Mouse (Mus musculus): ENCODE results near the gene U2surp. TPM values are rescaled to one million over a fixed set of nuclear protein-coding genes. Genes with fewer than 3 reads are reported as not detected.
A peak's percentile ranks its signal among the peaks of the same experiment; 100 is the strongest.
"Not testable (repeated sequence)": the region's sequence is repeated elsewhere in the genome, so short reads cannot be mapped to it uniquely, and the experiment has no call there.

U2surp gene
- polyA plus RNA-seq, 1 experiment from 2014 or later, result 87.5 TPM

DNA sequence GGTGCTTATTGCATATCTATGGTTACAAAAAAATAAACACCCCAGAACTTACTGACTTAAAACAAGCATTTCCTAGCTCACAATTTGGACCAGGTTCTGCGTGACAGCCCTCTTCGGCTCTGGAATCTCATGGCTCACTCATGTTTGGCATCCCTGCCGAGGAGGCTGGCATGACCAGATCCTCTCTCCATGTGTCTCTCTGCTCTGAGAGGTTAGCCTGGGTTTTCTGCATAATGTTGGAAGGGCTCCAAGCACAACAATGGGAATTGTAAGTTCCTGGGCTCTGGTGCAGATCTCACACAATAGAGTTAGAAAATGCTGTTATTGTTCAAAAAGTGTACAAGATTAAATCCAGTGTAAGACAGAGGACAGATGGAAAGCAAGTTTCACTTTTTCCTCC lies 19.3 kb upstream of the U2surp start:
- peaks cover 9% of the 10 kb centered on the region for H3K4me1 ChIP-seq (replicated peaks)
- WGBS (ENCODE audit: insufficient replicate concordance), result 68% methylated on average over 3 of the region's 3 CpGs
- no peak overlapping the region for H3K4me2 ChIP-seq
- H3K27ac ChIP-seq, result no peak overlapping the region
- DNase-seq, result no peak
- H3K9ac ChIP-seq, result no peak overlapping the region
- no peak overlapping the region for H3K4me3 ChIP-seq (replicated peaks)
- H3K27me3 ChIP-seq, result no peaks in the 10 kb centered on the region
- ATAC-seq (ENCODE audit: low read depth), result no peak
- H3K9me3 ChIP-seq (replicated peaks), result no peaks in the 10 kb centered on the region
- no peaks in the 10 kb centered on the region for H3K36me3 ChIP-seq

DNA sequence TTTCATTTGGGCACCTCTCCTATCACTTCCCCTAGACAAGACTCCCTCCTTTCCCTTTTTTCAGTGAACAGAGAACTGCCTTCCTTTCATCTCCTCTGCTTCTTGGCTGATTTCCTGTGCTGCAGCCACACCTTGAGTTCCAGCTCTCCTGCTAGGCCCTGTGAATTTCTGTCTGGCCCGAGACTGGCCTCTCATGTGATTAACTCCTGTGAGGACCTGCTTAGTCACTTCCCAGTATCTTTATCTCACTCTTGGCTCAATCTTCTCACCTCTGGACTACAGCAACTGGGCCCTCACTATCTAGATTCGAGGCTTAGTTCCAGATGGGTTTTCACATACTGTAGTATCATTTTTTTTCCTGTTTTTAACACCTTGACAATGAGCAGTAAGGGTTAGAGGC lies 15.9 kb upstream of the U2surp start:
- Histone ChIP-seq H3K9me3 (replicated peaks) (no peaks in the 10 kb centered on the region), H3K27me3 (no peaks in the 10 kb centered on the region), H3K4me2 (no peak overlapping the region), H3K4me1 (replicated peaks) (peaks cover 9% of the 10 kb centered on the region), H3K4me3 (replicated peaks) (no peak overlapping the region), H3K27ac (no peak overlapping the region), H3K9ac (no peak overlapping the region), H3K36me3 (no peaks in the 10 kb centered on the region)
- WGBS (ENCODE audit: insufficient replicate concordance), result 13% methylated on average over 2 of the region's 2 CpGs
- DNase-seq (no peak), ATAC-seq (ENCODE audit: low read depth) (peak; percentile 64)

DNA sequence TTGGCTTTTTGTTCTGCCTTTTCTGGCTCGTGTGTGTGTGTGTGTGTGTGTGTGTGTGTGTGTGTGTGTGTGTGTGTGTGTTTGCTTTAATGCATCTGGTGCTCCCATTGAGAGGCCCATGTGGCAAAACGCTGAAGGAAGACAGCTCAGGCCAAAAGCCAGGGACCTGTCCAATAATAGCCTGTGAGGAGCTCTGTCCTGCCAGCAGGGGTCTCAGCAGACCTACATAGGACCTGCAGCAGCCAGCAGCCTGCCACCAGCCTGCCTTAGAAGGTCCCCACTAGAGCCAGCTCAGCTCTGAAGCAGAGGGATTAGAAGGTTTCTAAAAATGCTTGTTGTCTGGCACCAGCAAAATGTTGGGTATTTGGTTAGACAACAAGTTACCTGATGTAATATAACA lies 14.2 kb upstream of the U2surp start:
- peak; percentile 60 for ATAC-seq (ENCODE audit: low read depth)
- Histone ChIP-seq H3K9ac (no peak overlapping the region), H3K4me2 (no peak overlapping the region), H3K9me3 (replicated peaks) (no peaks in the 10 kb centered on the region), H3K4me1 (replicated peaks) (peaks cover 19% of the 10 kb centered on the region), H3K4me3 (replicated peaks) (no peak overlapping the region), H3K27ac (no peak overlapping the region), H3K27me3 (no peaks in the 10 kb centered on the region), H3K36me3 (no peaks in the 10 kb centered on the region)
- no peak for DNase-seq
- WGBS (ENCODE audit: insufficient replicate concordance), result 13% methylated on average over 2 of the region's 2 CpGs

DNA sequence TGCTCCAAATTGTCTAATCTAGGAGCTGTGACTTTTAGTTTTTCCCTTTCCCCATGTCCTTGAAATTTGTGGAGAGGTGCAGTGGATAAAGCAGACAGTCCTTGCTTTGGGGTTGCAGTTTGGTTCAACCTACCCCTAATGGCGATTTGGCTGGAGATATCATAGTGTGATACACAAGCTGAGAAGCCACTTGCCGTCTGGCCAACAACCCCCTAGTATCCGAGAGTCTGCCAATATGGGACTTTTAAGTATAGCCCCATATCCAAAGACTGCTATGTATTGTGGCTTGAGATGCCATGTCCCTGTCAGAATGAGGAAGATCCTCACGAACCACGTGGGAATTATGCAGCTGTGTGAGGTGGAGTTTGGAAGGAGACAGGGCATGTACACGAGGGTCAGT lies 13.6 kb upstream of the U2surp start:
- Histone ChIP-seq H3K27me3 (no peaks in the 10 kb centered on the region), H3K4me2 (no peak overlapping the region), H3K9me3 (replicated peaks) (no peaks in the 10 kb centered on the region), H3K4me1 (replicated peaks) (peaks cover 19% of the 10 kb centered on the region), H3K36me3 (no peaks in the 10 kb centered on the region), H3K4me3 (replicated peaks) (no peak overlapping the region), H3K27ac (no peak overlapping the region), H3K9ac (no peak overlapping the region)
- no peak for ATAC-seq (ENCODE audit: low read depth)
- 63% methylated on average over 6 of the region's 6 CpGs for WGBS (ENCODE audit: insufficient replicate concordance)
- no peak for DNase-seq

DNA sequence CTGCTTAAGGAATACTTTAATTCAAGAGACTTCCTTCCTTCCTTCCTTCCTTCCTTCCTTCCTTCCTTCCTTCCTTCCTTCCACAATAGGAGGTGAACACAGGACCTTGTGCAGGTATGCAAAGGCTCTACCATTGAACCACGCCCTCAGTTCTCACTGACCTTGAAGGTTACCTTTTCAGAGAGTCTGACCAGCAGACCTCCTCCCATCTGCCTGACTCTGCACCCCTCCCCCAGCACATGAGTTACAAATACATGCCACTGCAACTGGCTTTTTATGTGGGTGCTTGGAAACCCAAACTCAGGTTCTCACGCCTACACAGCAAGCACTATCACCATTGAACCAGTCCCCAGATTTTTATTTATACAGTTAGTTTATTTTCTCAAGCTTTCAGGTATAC lies 10.8 kb upstream of the U2surp start:
- Histone ChIP-seq H3K4me3 (replicated peaks) (no peak overlapping the region), H3K27me3 (peaks cover 4% of the 10 kb centered on the region; the same call in 1 of the 2 replicates), H3K4me2 (no peak overlapping the region), H3K4me1 (replicated peaks) (peaks cover 12% of the 10 kb centered on the region), H3K36me3 (no peaks in the 10 kb centered on the region), H3K9ac (no peak overlapping the region), H3K9me3 (replicated peaks) (no peaks in the 10 kb centered on the region), H3K27ac (no peak overlapping the region)
- 76% methylated on average over 2 of the region's 2 CpGs for WGBS (ENCODE audit: insufficient replicate concordance)
- DNase-seq, result no peak
- ATAC-seq (ENCODE audit: low read depth), result no peak

DNA sequence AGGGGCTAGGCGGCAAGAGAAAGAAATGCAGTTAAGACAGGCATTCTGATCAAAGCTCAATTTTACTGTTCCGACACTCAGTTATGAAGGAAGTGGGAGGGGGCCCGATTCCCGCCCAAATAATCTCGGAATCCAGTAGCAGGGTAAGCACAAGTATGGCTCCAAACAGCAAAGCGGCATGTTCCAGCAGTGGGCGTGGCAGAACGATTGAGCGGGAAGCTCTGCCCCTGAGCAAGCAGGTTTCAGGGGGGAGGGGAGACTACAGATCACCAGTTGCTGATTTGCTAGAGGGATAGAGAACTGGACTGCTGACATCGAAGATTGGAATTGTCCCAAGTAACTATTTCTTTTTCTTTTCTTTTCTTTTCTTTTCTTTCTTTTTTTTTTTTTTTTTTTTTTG lies 9.8 kb upstream of the U2surp start:
- H3K9ac ChIP-seq, result no peak overlapping the region
- H3K27me3 ChIP-seq, result peaks cover 4% of the 10 kb centered on the region; the same call in 1 of the 2 replicates
- H3K9me3 ChIP-seq (replicated peaks), result no peaks in the 10 kb centered on the region
- no peak overlapping the region for H3K4me3 ChIP-seq (replicated peaks)
- H3K4me2 ChIP-seq, result peak overlapping the region; percentile 28
- WGBS (ENCODE audit: insufficient replicate concordance), result 28% methylated on average over 10 of the region's 10 CpGs
- H3K4me1 ChIP-seq (replicated peaks), result peaks cover 10% of the 10 kb centered on the region
- no peak overlapping the region for H3K27ac ChIP-seq
- DNase-seq, result peak; percentile 41
- peak; percentile 43; the same call in 1 of the 2 replicates for ATAC-seq (ENCODE audit: low read depth)
- no peaks in the 10 kb centered on the region for H3K36me3 ChIP-seq

DNA sequence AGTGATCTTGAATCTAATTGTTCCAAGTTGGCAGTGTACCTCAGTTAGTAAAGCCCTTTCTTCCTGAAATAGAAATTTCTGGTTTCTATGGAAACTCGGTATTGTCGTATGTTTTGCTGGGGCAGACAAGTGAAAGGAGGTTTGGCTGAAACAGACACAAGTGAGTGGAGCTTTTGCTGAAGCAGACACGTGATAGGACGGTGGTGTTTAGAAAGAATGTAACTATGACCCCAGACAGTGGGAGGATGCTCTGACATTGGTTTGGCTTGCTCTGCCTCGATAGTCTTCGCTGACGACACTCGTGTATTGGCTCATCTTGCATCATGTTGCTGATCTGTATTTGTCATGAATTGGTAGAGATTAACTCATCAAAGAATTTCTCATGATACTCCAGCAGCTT lies 9.2 kb upstream of the U2surp start:
- Histone ChIP-seq H3K4me2 (no peak overlapping the region; the same call in 1 of the 2 replicates), H3K36me3 (no peaks in the 10 kb centered on the region)

DNA sequence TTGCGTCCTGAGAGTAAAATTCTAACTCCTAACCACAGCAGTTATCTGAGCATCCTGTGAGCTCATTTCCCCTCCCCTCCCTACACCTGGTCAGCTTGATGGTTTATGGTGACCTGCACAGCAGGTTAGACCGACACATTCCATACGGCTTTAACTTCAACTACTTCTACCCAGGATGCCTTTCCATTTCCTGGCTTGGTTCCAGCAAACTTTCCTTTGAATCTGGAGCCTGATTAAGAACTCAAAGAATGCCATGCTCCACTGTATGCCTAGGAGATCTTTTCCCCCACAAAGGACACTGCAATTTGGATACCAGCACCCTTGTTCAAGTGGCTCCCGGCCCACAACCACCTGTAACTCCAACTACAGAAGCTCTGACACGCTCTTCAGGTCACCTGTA lies 8.8 kb upstream of the U2surp start:
- Histone ChIP-seq H3K9ac (no peak overlapping the region), H3K36me3 (no peaks in the 10 kb centered on the region), H3K4me1 (replicated peaks) (peaks cover 10% of the 10 kb centered on the region), H3K4me3 (replicated peaks) (no peak overlapping the region), H3K9me3 (replicated peaks) (no peaks in the 10 kb centered on the region), H3K27ac (no peak overlapping the region), H3K4me2 (no peak overlapping the region), H3K27me3 (peaks cover 4% of the 10 kb centered on the region; the same call in 1 of the 2 replicates)
- WGBS (ENCODE audit: insufficient replicate concordance), result 68% methylated on average over 5 of the region's 5 CpGs
- ATAC-seq (ENCODE audit: low read depth) (no peak), DNase-seq (no peak)

More for the DNA sequence above, 9.2 kb upstream of the U2surp start:
- no peak overlapping the region for H3K4me3 ChIP-seq (replicated peaks)
- H3K27ac ChIP-seq, result no peak overlapping the region
- WGBS (ENCODE audit: insufficient replicate concordance), result 81% methylated on average over 8 of the region's 8 CpGs
- ATAC-seq (ENCODE audit: low read depth) (no peak), DNase-seq (no peak)
- H3K4me1 ChIP-seq (replicated peaks), result peaks cover 10% of the 10 kb centered on the region
- H3K9me3 ChIP-seq (replicated peaks), result no peaks in the 10 kb centered on the region
- H3K27me3 ChIP-seq, result peaks cover 4% of the 10 kb centered on the region; the same call in 1 of the 2 replicates
- H3K9ac ChIP-seq, result no peak overlapping the region

DNA sequence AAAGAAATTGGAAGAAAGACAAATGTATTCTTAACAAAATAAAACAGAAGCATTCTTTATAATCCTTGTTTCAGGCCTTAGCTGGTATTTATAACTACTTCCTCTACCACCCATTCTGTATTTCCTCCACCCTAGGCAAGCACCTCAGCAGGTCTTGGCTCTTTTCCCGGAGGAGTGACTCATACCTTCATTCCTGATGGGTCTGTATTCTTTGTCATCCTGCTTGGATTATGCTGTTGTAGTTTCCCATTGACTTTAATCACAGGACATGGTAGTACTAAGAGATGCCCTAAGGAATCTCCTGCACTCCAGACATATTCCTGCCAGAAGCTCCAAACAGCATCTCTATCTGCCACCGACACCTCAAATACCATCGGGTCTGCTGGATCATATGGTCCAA lies 2.6 kb upstream of the U2surp start:
- H3K27me3 ChIP-seq; H3K9ac ChIP-seq; H3K9me3 ChIP-seq (replicated peaks); H3K36me3 ChIP-seq; ATAC-seq (ENCODE audit: low read depth); H3K4me3 ChIP-seq (replicated peaks); DNase-seq; H3K4me2 ChIP-seq; H3K27ac ChIP-seq: not testable (repeated sequence)
- WGBS (ENCODE audit: insufficient replicate concordance), result 76% methylated on average over 3 of the region's 3 CpGs
- peaks cover 28% of the 10 kb centered on the region for H3K4me1 ChIP-seq (replicated peaks)

DNA sequence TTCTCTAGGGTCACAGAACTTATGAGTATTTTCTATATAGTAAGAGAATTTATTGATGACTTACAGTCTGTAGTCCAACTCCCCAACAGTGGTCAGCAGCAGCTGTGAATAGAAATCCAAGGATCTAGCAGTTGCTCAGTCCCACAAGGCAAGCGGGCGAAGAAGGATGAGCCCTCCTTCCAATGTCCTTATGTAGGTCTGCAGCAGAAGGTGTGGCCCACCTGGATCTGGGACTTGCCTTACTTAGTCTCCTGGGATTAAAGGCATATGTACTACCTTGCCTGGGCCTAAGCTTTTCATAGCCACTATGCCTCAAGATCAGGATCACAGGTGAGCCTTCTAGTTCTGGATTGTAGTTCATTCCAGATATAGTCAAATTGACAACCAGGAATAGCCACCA lies 2.0 kb upstream of the U2surp start:
- Histone ChIP-seq H3K4me3 (replicated peaks) (no peak overlapping the region), H3K9me3 (replicated peaks) (no peaks in the 10 kb centered on the region), H3K27me3 (no peaks in the 10 kb centered on the region; the same call in 1 of the 2 replicates), H3K4me1 (replicated peaks) (peaks cover 34% of the 10 kb centered on the region), H3K9ac (no peak overlapping the region), H3K4me2 (no peak overlapping the region), H3K27ac (no peak overlapping the region), H3K36me3 (no peaks in the 10 kb centered on the region)
- no peak for DNase-seq
- no peak for ATAC-seq (ENCODE audit: low read depth)
- WGBS (ENCODE audit: insufficient replicate concordance), result 100% methylated on average over 2 of the region's 2 CpGs

DNA sequence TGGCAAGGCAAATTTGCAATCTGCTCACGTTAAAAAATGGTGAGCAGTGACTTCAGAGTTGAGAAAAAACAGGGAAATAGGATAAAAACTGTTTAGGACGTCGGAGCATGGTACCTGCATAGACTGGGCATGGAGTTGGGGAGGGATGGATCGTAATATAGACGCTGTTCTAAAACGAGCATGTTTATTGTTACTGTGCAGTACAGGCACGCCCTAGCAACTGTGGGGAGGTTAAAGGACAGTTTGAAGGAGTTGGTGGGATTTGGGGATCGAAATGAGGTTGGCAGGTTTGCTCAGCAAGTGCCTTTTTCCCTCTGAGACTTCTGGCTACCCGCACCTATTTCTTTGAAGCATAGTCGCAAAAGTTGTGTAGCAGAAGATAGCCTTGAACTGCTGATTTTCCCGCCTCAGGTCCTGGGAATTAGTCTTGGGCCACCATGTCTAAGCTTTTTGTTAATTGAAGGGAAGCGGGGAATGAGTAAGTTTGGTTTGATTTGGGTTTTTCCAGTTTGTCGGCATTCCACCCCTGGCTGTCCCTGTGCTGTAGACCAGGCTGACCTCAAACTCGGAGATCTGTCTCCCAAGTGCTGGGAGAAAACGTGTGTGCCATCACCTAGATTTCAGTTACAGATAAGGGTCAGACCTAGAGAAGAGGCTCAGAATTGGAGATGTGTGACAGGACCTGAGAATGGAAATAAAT lies 685 bp upstream of the U2surp start:
- Histone ChIP-seq H3K4me1 (replicated peaks) (peaks cover 44% of the 10 kb centered on the region), H3K36me3 (peaks cover 5% of the 10 kb centered on the region; the same call in 1 of the 2 replicates), H3K9ac (peak overlapping the region; percentile 80), H3K9me3 (replicated peaks) (no peaks in the 10 kb centered on the region), H3K4me3 (replicated peaks) (peak overlapping the region; percentile 96), H3K4me2 (peak overlapping the region; percentile 95), H3K27me3 (no peaks in the 10 kb centered on the region), H3K27ac (peak overlapping the region; percentile 92)
- DNase-seq (no peak), ATAC-seq (ENCODE audit: low read depth) (peak; percentile 52)
- WGBS (ENCODE audit: insufficient replicate concordance), result 16% methylated on average over 15 of the region's 15 CpGs

Measured in liver, embryonic 13.5 days (tissue).